Comparison of ENCODE assay signal across 20 mouse cellular contexts in genomic region chr4:133557041-133557717, GRCm38 (mm10). TPM values are rescaled to one million over a fixed set of nuclear protein-coding genes. Genes with fewer than 3 reads are reported as not detected.
DNase-seq lines count a peak whose midpoint lies in the region; ATAC-seq lines count a peak whose summit lies in the region.
"Had no signal": no experiment of that assay in that cellular context is flagged by ENCODE, and none has a peak within 500 bp of the region (broad histone marks: within the 10 kb centered on the region; RNA-seq: fewer than 3 reads in every experiment).

No protein-coding gene starts in this region.

- peak overlapping the region; percentile 19; the same call in 1 of the 2 replicates for H3K9ac ChIP-seq in intestine, embryonic 16.5 days (ENCODE audit: low read depth, low read length)
- no peak overlapping the region for H3K9ac ChIP-seq in liver, embryonic 16.5 days (ENCODE audit: low read depth, low read length)
- H3K9ac ChIP-seq: embryonic facial prominence, embryonic 12.5 days; forebrain, embryonic 12.5 days; limb, embryonic 15.5 days had no signal

- H3K36me3 ChIP-seq in intestine, embryonic 16.5 days (ENCODE audit: control insufficient read depth, insufficient read depth, low read length): no peaks in the 10 kb centered on the region
- H3K36me3 ChIP-seq in liver, embryonic 16.5 days (ENCODE audit: control insufficient read depth, insufficient read depth): no peaks in the 10 kb centered on the region
- H3K36me3 ChIP-seq: embryonic facial prominence, embryonic 12.5 days; forebrain, embryonic 12.5 days; G1E; limb, embryonic 15.5 days had no signal

- H3K27ac ChIP-seq in intestine, embryonic 16.5 days (ENCODE audit: low read length): no peak overlapping the region
- peak overlapping the region; percentile 77 for H3K27ac ChIP-seq in liver, embryonic 16.5 days (ENCODE audit: low read length)
- H3K27ac ChIP-seq: embryonic facial prominence, embryonic 12.5 days; forebrain, embryonic 12.5 days; gastrocnemius, adult 2 months; left cerebral cortex, adult 2 months; limb, embryonic 15.5 days had no signal

- H3K27me3 ChIP-seq in intestine, embryonic 16.5 days (replicated peaks; ENCODE audit: control insufficient read depth, insufficient read depth, low read length): no peaks in the 10 kb centered on the region
- no peaks in the 10 kb centered on the region for H3K27me3 ChIP-seq in liver, embryonic 16.5 days (ENCODE audit: control insufficient read depth, insufficient read depth, low read depth, low read length)

- ATAC-seq in intestine, embryonic 16.5 days: peak; percentile 66
- peak; percentile 88 for ATAC-seq in liver, embryonic 16.5 days (ENCODE audit: low read depth)

- peak; percentile 69 for DNase-seq in embryo, embryonic 10 days (ENCODE audit: low spot score)
- peak; percentile 48 for DNase-seq in kidney, postnatal 10 days
- no peak for DNase-seq in heart, adult 18-20 months
- no peak for DNase-seq in layer of hippocampus, adult 18-20 months (ENCODE audit: low spot score in 2 of 2)
- DNase-seq in layer of hippocampus, postnatal 10 days (ENCODE audit: low spot score in 2 of 2): no peak
- DNase-seq: cerebellum, adult 2 months; gastrocnemius, adult 2 months; heart, postnatal 4 days; right cerebral cortex, postnatal 14 days had no signal

- H3K4me1 ChIP-seq in intestine, embryonic 16.5 days (ENCODE audit: control insufficient read depth, insufficient read depth, low read length): peaks cover 13% of the 10 kb centered on the region
- peaks cover 19% of the 10 kb centered on the region for H3K4me1 ChIP-seq in liver, embryonic 16.5 days (ENCODE audit: control insufficient read depth, low read depth, low read length)
- H3K4me1 ChIP-seq: embryonic facial prominence, embryonic 12.5 days; forebrain, embryonic 12.5 days; limb, embryonic 15.5 days had no signal

- 25% methylated on average over 10 of the region's 10 CpGs for WGBS in intestine, embryonic 16.5 days
- 46% methylated on average over 10 of the region's 10 CpGs for WGBS in liver, embryonic 16.5 days (ENCODE audit: insufficient replicate concordance)

- H3K4me3 ChIP-seq in intestine, embryonic 16.5 days (ENCODE audit: low read length): no peak overlapping the region
- H3K4me3 ChIP-seq in liver, embryonic 16.5 days (ENCODE audit: low read depth, low read length): no peak overlapping the region
- H3K4me3 ChIP-seq: embryonic facial prominence, embryonic 12.5 days; forebrain, embryonic 12.5 days; gastrocnemius, adult 2 months; left cerebral cortex, adult 2 months; limb, embryonic 15.5 days; myocyte had no signal

- 0 out of 2 replicates have a peak overlapping the region, but pooled peaks have one; percentile 22 for H3K4me2 ChIP-seq in intestine, embryonic 16.5 days (ENCODE audit: low read depth, low read length)
- H3K4me2 ChIP-seq in liver, embryonic 16.5 days (ENCODE audit: low read depth, low read length): 0 out of 2 replicates have a peak overlapping the region, but pooled peaks have one; percentile 20
- H3K4me2 ChIP-seq: embryonic facial prominence, embryonic 12.5 days; forebrain, embryonic 12.5 days; limb, embryonic 15.5 days had no signal

- no peaks in the 10 kb centered on the region for H3K9me3 ChIP-seq in intestine, embryonic 16.5 days (ENCODE audit: control insufficient read depth, low read length)
- H3K9me3 ChIP-seq in liver, embryonic 16.5 days (replicated peaks; ENCODE audit: control insufficient read depth, low read length): no peaks in the 10 kb centered on the region
- H3K9me3 ChIP-seq: embryonic facial prominence, embryonic 12.5 days; forebrain, embryonic 12.5 days; G1E; limb, embryonic 15.5 days had no signal

RNA-seq across cellular contexts. Expression of gene Nr0b2, which starts 4.0 kb away (rescaled TPM):
- polyA plus RNA-seq in intestine, embryonic 16.5 days (2015; fragmentation: Nextera tagmentation; extraction: Ambion mirVana): 9.2 and 10.3 TPM in 2 replicates
- 0.49 and 0.90 TPM in 2 replicates for polyA plus RNA-seq in liver, embryonic 16.5 days (2015; fragmentation: Nextera tagmentation; extraction: Ambion mirVana)
- total RNA-seq in heart, adult 18-20 months (2021): 10 to 100 TPM; 16.7 to 20.3 TPM
- total RNA-seq in layer of hippocampus, adult 18-20 months (2021): not detected
- total RNA-seq in layer of hippocampus, postnatal 10 days (2021): not detected
- total RNA-seq: G1E; gastrocnemius, adult 2 months; left cerebral cortex, adult 2 months had no signal
- polyA plus RNA-seq: C2C12; embryonic facial prominence, embryonic 12.5 days; forebrain, embryonic 12.5 days; limb, embryonic 15.5 days; myocyte had no signal

RNA-seq across cellular contexts. Expression of gene Nudc, which starts 11.4 kb away (rescaled TPM):
- 214 and 228 TPM in 2 replicates for polyA plus RNA-seq in intestine, embryonic 16.5 days (2015; fragmentation: Nextera tagmentation; extraction: Ambion mirVana)
- 93.7 and 98.3 TPM in 2 replicates for polyA plus RNA-seq in liver, embryonic 16.5 days (2015; fragmentation: Nextera tagmentation; extraction: Ambion mirVana)
- 10 to 100 TPM; 78.7 to 80.1 TPM for total RNA-seq in heart, adult 18-20 months (2021)
- total RNA-seq in layer of hippocampus, adult 18-20 months (2021): 100 to 1,000 TPM; 135 to 141 TPM
- 100 to 1,000 TPM; 117 to 129 TPM for total RNA-seq in layer of hippocampus, postnatal 10 days (2021)

RNA-seq across cellular contexts. Expression of gene Gpatch3, which starts 17.4 kb away (rescaled TPM):
- polyA plus RNA-seq in intestine, embryonic 16.5 days (2015; fragmentation: Nextera tagmentation; extraction: Ambion mirVana): 5.5 and 7.5 TPM in 2 replicates
- 2.9 and 3.2 TPM in 2 replicates for polyA plus RNA-seq in liver, embryonic 16.5 days (2015; fragmentation: Nextera tagmentation; extraction: Ambion mirVana)
- total RNA-seq in heart, adult 18-20 months (2021): 1 to 10 TPM; 3.2 to 3.6 TPM
- total RNA-seq in layer of hippocampus, adult 18-20 months (2021): 10 to 100 TPM in 1 of 2 experiments, 1 to 10 TPM in 1; 9.6 to 10.1 TPM
- total RNA-seq in layer of hippocampus, postnatal 10 days (2021): 1 to 10 TPM; 6.3 to 8.5 TPM

RNA-seq across cellular contexts. Expression of gene Gpn2, which starts 27.0 kb away (rescaled TPM):
- polyA plus RNA-seq in intestine, embryonic 16.5 days (2015; fragmentation: Nextera tagmentation; extraction: Ambion mirVana): 17.1 and 17.3 TPM in 2 replicates
- 6.5 and 8.6 TPM in 2 replicates for polyA plus RNA-seq in liver, embryonic 16.5 days (2015; fragmentation: Nextera tagmentation; extraction: Ambion mirVana)
- total RNA-seq in heart, adult 18-20 months (2021): 1 to 10 TPM; 7.9 TPM
- total RNA-seq in layer of hippocampus, adult 18-20 months (2021): 10 to 100 TPM; 10.7 to 12.1 TPM
- 10 to 100 TPM; 12.4 to 14.8 TPM for total RNA-seq in layer of hippocampus, postnatal 10 days (2021)

RNA-seq across cellular contexts. Expression of gene Kdf1, which starts 38.4 kb away (rescaled TPM):
- 55.3 and 59.9 TPM in 2 replicates for polyA plus RNA-seq in intestine, embryonic 16.5 days (2015; fragmentation: Nextera tagmentation; extraction: Ambion mirVana)
- 1.4 and 2.6 TPM in 2 replicates for polyA plus RNA-seq in liver, embryonic 16.5 days (2015; fragmentation: Nextera tagmentation; extraction: Ambion mirVana)
- not detected for total RNA-seq in heart, adult 18-20 months (2021)
- under 1 TPM in 1 of 2 experiments, not detected in 1; 0.37 TPM for total RNA-seq in layer of hippocampus, adult 18-20 months (2021)
- under 1 TPM in 1 of 2 experiments, not detected in 1; 0.21 TPM for total RNA-seq in layer of hippocampus, postnatal 10 days (2021)
- total RNA-seq: G1E; gastrocnemius, adult 2 months; heart, adult 8-10 months; heart, postnatal 4 days; megakaryocyte progenitor cell, adult 5-6 weeks had no signal
- polyA plus RNA-seq: cerebellum, adult 2 months; G1E had no signal

Comparison
In these comparisons a context has a peak if more than half of its experiments do, and no peak if none do; other contexts are left out.
1. DNase-seq: peak in embryo, embryonic 10 days (single experiment) and kidney, postnatal 10 days (single experiment); none in heart, adult 18-20 months (0 of 2), layer of hippocampus, adult 18-20 months (0 of 2) and layer of hippocampus, postnatal 10 days (0 of 2).
2. RNA of gene Nr0b2, which starts 4.0 kb away (total RNA-seq): 16.7 to 20.3 TPM in heart, adult 18-20 months; not detected in layer of hippocampus, postnatal 10 days and not detected in layer of hippocampus, adult 18-20 months; every median in the first group is over 10 times any median in the second.